Mouse (Mus musculus) testis, adult 2 months (tissue): ENCODE measurements around the gene Rab43.

Source experiments
- CTCF ChIP-seq: fragments of 200-500 bp; IDR thresholded peaks from 2 replicates; pipeline ENCODE4 v1.5.1; 2012; ENCODE audit warnings: low read depth, mild to moderate bottlenecking, inconsistent platforms, low read length, moderate library complexity; ENCODE audit not compliant: control insufficient read depth, insufficient read depth, insufficient replicate concordance
- POLR2A ChIP-seq: fragments of 200-500 bp; IDR thresholded peaks from 2 replicates; pipeline ENCODE4 v1.6.1; 2012; ENCODE audit warnings: low read depth, mild to moderate bottlenecking, inconsistent platforms, low read length, moderate library complexity; ENCODE audit not compliant: control insufficient read depth

DNA sequence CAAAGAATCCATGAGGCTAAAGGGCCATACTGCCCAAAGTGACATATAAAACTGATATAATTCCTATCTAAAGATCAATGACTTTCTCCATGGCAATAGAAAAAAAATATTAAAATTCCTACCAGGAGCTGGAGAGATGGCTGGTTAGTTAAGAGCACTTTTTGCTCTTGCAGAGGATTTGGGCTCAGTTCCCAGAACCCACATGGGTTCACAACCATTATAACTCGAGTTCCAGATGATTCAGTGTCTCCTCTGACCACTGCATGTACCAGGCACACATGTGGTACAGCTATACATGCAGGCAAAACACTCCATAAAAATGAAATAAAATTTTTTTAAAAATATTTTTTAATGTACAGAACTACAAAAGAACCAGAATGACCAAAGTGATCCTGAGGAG, 37.5 kb downstream of the Rab43 start:
- TF ChIP-seq CTCF (no peak), POLR2A (no peak)
